Mouse (Mus musculus) forebrain, embryonic 14.5 days (tissue): Measurements from ENCODE around the gene Ccl2. TPM values are rescaled to one million over a fixed set of nuclear protein-coding genes. Genes with fewer than 3 reads are reported as not detected.

Experiments
- ATAC-seq: fragments of 200-750 bp; cut with Nextera tagmentation; 2 replicates; pipeline ENCODE4 v1.8.0; 2017; ENCODE audit warnings: mild to moderate bottlenecking, moderate library complexity
- DNase-seq: peaks from one replicate; pipeline ENCODE4 v3.0.0-alpha.2; 2015; ENCODE audit warnings: low spot score
- H3K27ac ChIP-seq: fragments of 300-500 bp; sonication (generic); 2 replicates; pipeline ENCODE4 v1.5.1; 2014; ENCODE audit warnings: low read depth, mild to moderate bottlenecking, control low read depth, low read length, moderate library complexity
- H3K27me3 ChIP-seq: fragments of 300-500 bp; sonication (generic); replicated peaks from 2 replicates; pipeline ENCODE4 v1.6.1; 2014; ENCODE audit warnings: low read length, control low read depth, mixed read lengths; ENCODE audit not compliant: control insufficient read depth, insufficient read depth
- H3K36me3 ChIP-seq: fragments of 300-500 bp; sonication (generic); 2 replicates; pipeline ENCODE4 v1.6.1; 2014; ENCODE audit warnings: low read length, control low read depth; ENCODE audit not compliant: control insufficient read depth, insufficient read depth
- H3K4me1 ChIP-seq: fragments of 300-500 bp; sonication (generic); 2 replicates; pipeline ENCODE4 v1.6.1; 2014; ENCODE audit warnings: antibody characterized with exemption, low read length, control low read depth; ENCODE audit not compliant: control insufficient read depth, insufficient read depth
- H3K4me2 ChIP-seq: fragments of 300-500 bp; sonication (generic); 2 replicates; pipeline ENCODE4 v1.6.1; 2014; ENCODE audit warnings: mild to moderate bottlenecking, control low read depth, low read length
- H3K4me3 ChIP-seq: fragments of 300-500 bp; sonication (generic); 2 replicates; pipeline ENCODE4 v1.5.1; 2014; ENCODE audit warnings: low read depth, low read length, control low read depth
- H3K9ac ChIP-seq: fragments of 300-500 bp; sonication (generic); 2 replicates; pipeline ENCODE4 v1.6.1; 2014; ENCODE audit warnings: mild to moderate bottlenecking, low read length, control low read depth, moderate library complexity
- H3K9me3 ChIP-seq: fragments of 300-500 bp; sonication (generic); replicated peaks from 2 replicates; pipeline ENCODE4 v1.6.1; 2016; ENCODE audit warnings: low read length, control low read depth, mixed read lengths; ENCODE audit not compliant: control insufficient read depth
- WGBS: fragments of 180-500 bp; shearing (Covaris S2); extraction: QIAGEN DNeasy Blood & Tissue Kit; methylation state at CpG from one replicate; pipeline ENCODE4 v1.1.7; 2014; 5-methylcytosine and 5-hydroxymethylcytosine counted together
- polyA plus RNA-seq: library from polyadenylated mRNA; unstranded; fragments of >200 nt; fragmentation: Nextera tagmentation; extraction: Ambion mirVana; gene quantifications from 2 replicates; pipeline ENCODE4 v1.2.1, GENCODE M21; 2014

Gene Ccl2
- polyA plus RNA-seq, 1 experiment from 2014 or later = 0.93 TPM

- Histone ChIP-seq H3K9ac (no peak overlapping the region), H3K9me3 (no peaks in the 10 kb centered on the region), H3K4me1 (0 out of 2 replicates have a peak, but pooled peaks cover 3% of the 10 kb centered on the region), H3K4me3 (no peak overlapping the region), H3K27ac (no peak overlapping the region), H3K27me3 (no peaks in the 10 kb centered on the region), H3K36me3 (no peaks in the 10 kb centered on the region), H3K4me2 (no peak overlapping the region)
- DNase-seq = no peak
- no peak for ATAC-seq
- 74% methylated on average over 8 of the region's 8 CpGs for WGBS
Measured at GRCm38 (mm10) chr11:82011411-82012193, 23.8 kb upstream of the Ccl2 start.

- no peaks in the 10 kb centered on the region for H3K36me3 ChIP-seq
- ATAC-seq (no peak), DNase-seq (no peak)
- no peak overlapping the region for H3K27ac ChIP-seq
- no peaks in the 10 kb centered on the region for H3K27me3 ChIP-seq
- no peak overlapping the region for H3K9ac ChIP-seq
- no peaks in the 10 kb centered on the region for H3K9me3 ChIP-seq
- no peak overlapping the region for H3K4me3 ChIP-seq
- no peak overlapping the region for H3K4me2 ChIP-seq
- H3K4me1 ChIP-seq = no peaks in the 10 kb centered on the region
- WGBS = 74% methylated on average over 1 of the region's 1 CpGs
Measured at GRCm38 (mm10) chr11:82013756-82014155, 21.6 kb upstream of the Ccl2 start.

- ATAC-seq (no peak), DNase-seq (no peak)
- Histone ChIP-seq H3K27ac (no peak overlapping the region), H3K9me3 (no peaks in the 10 kb centered on the region), H3K4me3 (no peak overlapping the region), H3K27me3 (no peaks in the 10 kb centered on the region), H3K4me2 (no peak overlapping the region), H3K4me1 (no peaks in the 10 kb centered on the region), H3K36me3 (no peaks in the 10 kb centered on the region), H3K9ac (no peak overlapping the region)
- 82% methylated on average over 2 of the region's 2 CpGs for WGBS
Measured at GRCm38 (mm10) chr11:82015066-82015465, 20.3 kb upstream of the Ccl2 start.

GRCm38 (mm10) chr11:82016181-82016780 lies 19.1 kb upstream of the Ccl2 start:
- H3K4me3 ChIP-seq = no peak overlapping the region
- H3K4me1 ChIP-seq = no peaks in the 10 kb centered on the region
- no peaks in the 10 kb centered on the region for H3K9me3 ChIP-seq
- no peak overlapping the region for H3K9ac ChIP-seq
- ATAC-seq = no peak
- H3K36me3 ChIP-seq = no peaks in the 10 kb centered on the region
- H3K27ac ChIP-seq = no peak overlapping the region
- no peak overlapping the region for H3K4me2 ChIP-seq
- no peak for DNase-seq
- WGBS = 71% methylated on average over 3 of the region's 3 CpGs
- no peaks in the 10 kb centered on the region for H3K27me3 ChIP-seq

- ATAC-seq = no peak
- WGBS = 61% methylated on average over 2 of the region's 2 CpGs
- H3K36me3 ChIP-seq = no peaks in the 10 kb centered on the region
Measured at GRCm38 (mm10) chr11:82019389-82019788, 16.0 kb upstream of the Ccl2 start.

GRCm38 (mm10) chr11:82019793-82020192 lies 15.6 kb upstream of the Ccl2 start:
- H3K4me1 ChIP-seq = no peaks in the 10 kb centered on the region
- H3K36me3 ChIP-seq = no peaks in the 10 kb centered on the region
- H3K4me3 ChIP-seq = no peak overlapping the region
- ATAC-seq (no peak), DNase-seq (no peak)
- H3K27ac ChIP-seq = no peak overlapping the region
- H3K9me3 ChIP-seq = no peaks in the 10 kb centered on the region
- no peaks in the 10 kb centered on the region for H3K27me3 ChIP-seq
- H3K9ac ChIP-seq = no peak overlapping the region
- H3K4me2 ChIP-seq = no peak overlapping the region

More at GRCm38 (mm10) chr11:82019389-82019788, 16.0 kb upstream of the Ccl2 start:
- Histone ChIP-seq H3K9ac (no peak overlapping the region), H3K9me3 (no peaks in the 10 kb centered on the region), H3K27ac (no peak overlapping the region), H3K4me3 (no peak overlapping the region), H3K4me2 (no peak overlapping the region), H3K4me1 (no peaks in the 10 kb centered on the region), H3K27me3 (no peaks in the 10 kb centered on the region)
- DNase-seq = no peak

GRCm38 (mm10) chr11:82021406-82021805 lies 14.0 kb upstream of the Ccl2 start:
- no peak for DNase-seq
- H3K9ac ChIP-seq = no peak overlapping the region
- no peaks in the 10 kb centered on the region for H3K36me3 ChIP-seq
- H3K4me2 ChIP-seq = no peak overlapping the region
- H3K4me3 ChIP-seq = no peak overlapping the region
- H3K4me1 ChIP-seq = no peaks in the 10 kb centered on the region
- 84% methylated on average over 3 of the region's 3 CpGs for WGBS
- no peak overlapping the region for H3K27ac ChIP-seq
- H3K27me3 ChIP-seq = no peaks in the 10 kb centered on the region
- ATAC-seq = no peak
- H3K9me3 ChIP-seq = no peaks in the 10 kb centered on the region

- Histone ChIP-seq H3K4me2 (no peak overlapping the region), H3K27me3 (no peaks in the 10 kb centered on the region), H3K36me3 (no peaks in the 10 kb centered on the region), H3K27ac (no peak overlapping the region), H3K4me3 (no peak overlapping the region), H3K9me3 (no peaks in the 10 kb centered on the region), H3K9ac (no peak overlapping the region), H3K4me1 (no peaks in the 10 kb centered on the region)
- ATAC-seq = no peak
- no peak for DNase-seq
- 92% methylated on average over 6 of the region's 6 CpGs for WGBS
Measured at GRCm38 (mm10) chr11:82022504-82023056, 12.8 kb upstream of the Ccl2 start.

GRCm38 (mm10) chr11:82023769-82024168 lies 11.6 kb upstream of the Ccl2 start:
- ATAC-seq (no peak), DNase-seq (no peak)
- 85% methylated on average over 4 of the region's 4 CpGs for WGBS
- Histone ChIP-seq H3K27me3 (no peaks in the 10 kb centered on the region), H3K27ac (no peak overlapping the region), H3K4me1 (no peaks in the 10 kb centered on the region), H3K4me3 (no peak overlapping the region), H3K36me3 (no peaks in the 10 kb centered on the region), H3K9ac (no peak overlapping the region), H3K4me2 (no peak overlapping the region), H3K9me3 (no peaks in the 10 kb centered on the region)
